Mouse (Mus musculus) heart, postnatal 25 days (tissue): Measurements from ENCODE around the gene Pdhb. TPM values are rescaled to one million over a fixed set of nuclear protein-coding genes. Genes with fewer than 3 reads are reported as not detected.
A peak's percentile ranks its signal among the peaks of the same experiment; 100 is the strongest.

Experiments used
- DNase-seq: peaks from one replicate; pipeline ENCODE4 v3.0.0; 2022; ENCODE audit warnings: low spot score
- intact Hi-C: fragments of 180-260 bp; cut with DNase I; formaldehyde crosslinking; loops from one replicate; pipeline ENCODE4 v1.15.1; 2025
- total RNA-seq, 2 experiments: library from RNA; stranded (reverse); gene quantifications; 2 replicates each; pipeline ENCODE4 v1.2.3; 2021

Pdhb gene
- total RNA-seq: 100 to 1,000 TPM; 896 to 959 TPM

- intact Hi-C loops: no loop called here
- peak; percentile 99 for DNase-seq
These were observed at the start of gene Pdhb for GRCm38 (mm10) chr14:8172507-8173410. Gene Pdhb, minus strand, starts transcription at chr14:8173025.

DNA sequence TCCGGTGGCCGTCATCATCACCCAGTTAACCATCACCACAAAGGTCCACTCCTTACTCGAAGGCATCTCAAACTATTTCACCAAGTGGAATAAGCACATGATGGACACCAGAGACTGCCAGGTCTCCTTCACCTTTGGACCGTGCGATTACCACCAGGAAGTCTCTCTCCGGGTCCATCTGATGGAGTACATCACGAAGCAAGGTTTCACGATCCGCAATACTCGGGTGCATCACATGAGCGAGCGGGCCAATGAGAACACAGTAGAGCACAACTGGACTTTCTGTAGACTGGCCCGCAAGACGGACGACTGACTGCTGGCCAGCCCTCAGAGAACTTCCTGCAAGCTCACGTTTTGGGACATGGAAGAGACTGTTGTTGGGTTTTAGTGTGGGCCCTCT lies 49.7 kb upstream of the Pdhb start:
- DNase-seq: no peak
- intact Hi-C loops: no loop called here

DNA sequence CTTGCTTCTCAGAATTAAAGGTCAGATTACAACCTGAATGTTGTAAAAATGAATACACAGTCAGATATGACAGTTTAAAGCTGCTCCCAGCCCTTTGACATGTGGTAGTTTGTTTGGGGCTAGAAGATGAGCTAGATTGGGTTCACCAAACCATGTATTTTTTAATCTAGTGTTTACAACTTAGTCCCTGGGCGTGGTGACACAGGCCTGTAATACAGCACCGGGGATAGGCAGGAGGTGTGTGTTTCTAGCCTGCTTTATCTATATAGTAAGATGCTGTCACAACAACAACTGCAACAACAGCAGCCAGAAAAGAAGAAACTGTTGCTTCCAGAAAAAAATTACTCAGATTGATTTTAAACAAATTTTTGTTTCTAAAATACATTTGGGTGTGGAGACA lies 48.1 kb upstream of the Pdhb start:
- DNase-seq: no peak
- intact Hi-C loops: no loop called here

DNA sequence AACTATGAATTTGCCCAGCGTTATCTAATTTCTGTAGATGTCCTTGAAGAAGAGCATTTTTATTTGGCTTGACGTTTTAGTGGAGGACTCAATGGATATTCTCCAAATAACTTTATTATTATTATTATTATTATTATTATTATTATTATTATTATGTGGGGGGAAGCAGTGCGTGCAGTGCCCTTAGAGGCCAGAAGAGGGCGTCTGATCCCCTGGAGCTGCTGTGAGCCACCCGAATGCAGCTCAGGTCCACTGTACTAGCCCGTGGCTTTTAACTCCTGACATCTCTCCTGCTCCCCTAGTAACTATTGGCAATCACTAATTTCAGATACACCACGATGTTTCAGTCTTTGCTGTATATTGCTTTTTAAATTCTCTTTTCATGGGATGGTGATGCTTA lies 47.5 kb upstream of the Pdhb start:
- DNase-seq: no peak
- intact Hi-C loops: no loop called here

DNA sequence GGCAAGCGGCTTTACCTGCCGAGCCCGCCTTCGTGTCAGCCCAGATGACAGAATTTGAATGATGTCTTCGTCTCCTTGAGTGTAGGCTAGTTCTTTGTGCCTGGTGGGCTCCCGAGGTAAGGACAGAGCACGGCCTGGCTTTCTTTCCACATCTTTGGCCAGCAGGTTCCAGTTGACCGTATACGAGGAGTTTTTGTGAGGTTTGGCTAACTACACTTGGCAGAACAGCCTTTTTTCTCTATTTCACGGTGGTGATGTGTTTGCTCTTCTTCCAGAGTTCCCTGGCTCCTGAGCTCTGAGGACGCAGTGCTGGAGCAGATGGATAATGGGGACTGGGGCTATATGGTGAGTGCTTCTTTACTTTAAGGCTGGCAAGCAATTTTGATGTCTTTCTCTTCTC lies 47.1 kb upstream of the Pdhb start:
- DNase-seq: no peak

DNA sequence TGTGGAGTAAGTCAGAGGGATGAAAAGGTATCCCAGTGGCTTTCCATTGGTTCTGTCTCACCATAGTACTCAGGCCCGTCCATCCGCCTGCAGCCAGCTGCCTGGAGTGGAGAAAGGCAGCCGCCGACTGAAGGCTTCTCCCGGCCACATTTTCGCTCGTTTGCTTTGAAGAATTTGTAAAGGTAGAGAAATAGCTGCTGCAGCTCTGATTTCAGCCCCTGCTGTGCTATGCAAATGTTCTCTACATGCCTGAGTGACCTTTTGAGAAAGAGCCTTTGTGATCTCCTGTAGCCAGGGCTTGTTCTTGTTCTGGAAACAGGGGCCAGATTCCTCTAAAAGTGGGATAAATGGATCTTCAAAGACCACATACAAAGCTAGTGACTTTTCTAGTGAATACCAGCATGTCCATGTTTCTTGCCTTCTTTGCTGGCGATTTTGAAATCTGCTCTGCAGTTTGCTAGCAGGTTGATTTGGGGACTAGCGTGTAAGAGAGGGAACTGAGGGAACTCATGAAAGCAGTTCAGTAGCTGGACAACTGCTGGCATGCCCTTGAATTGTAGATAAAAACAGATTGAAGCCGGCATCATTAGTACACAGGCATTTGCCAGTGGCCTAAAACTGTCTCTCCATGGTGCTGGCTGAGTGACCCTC lies 46.0 kb upstream of the Pdhb start:
- DNase-seq: no peak
- intact Hi-C loops: loop anchor here (5.0 kb wide), 1 partner anchor 122 kb away; the partner anchor contains the start of gene Pxk

More for the DNA sequence above, 47.1 kb upstream of the Pdhb start:
- intact Hi-C loops: loop anchor here (5.0 kb wide), 1 partner anchor 123 kb away; the partner anchor contains the start of gene Pxk

DNA sequence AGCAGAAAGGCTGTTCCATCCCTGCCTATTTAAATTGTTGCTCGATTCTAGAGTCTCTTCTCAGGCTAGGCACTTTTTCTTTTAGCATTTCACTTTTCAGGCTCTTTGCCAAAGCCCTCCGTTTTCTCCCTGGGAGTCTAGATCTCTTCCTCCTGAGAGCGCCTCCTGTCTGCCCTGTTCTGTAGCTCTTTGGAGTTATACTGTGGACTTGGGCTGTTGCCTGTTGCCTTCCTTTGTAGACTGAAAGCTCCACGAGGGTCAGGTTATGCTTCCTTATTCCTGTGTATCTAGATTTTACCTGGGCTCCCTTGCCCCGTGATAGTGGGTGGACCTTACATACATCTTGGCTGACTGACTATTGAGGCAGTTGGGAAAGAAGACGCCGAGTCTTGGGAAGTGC lies 45.4 kb upstream of the Pdhb start:
- no peak for DNase-seq
- intact Hi-C loops: loop anchor here (5.0 kb wide), 1 partner anchor 121 kb away; the partner anchor contains the start of gene Pxk

- intact Hi-C loops: loop anchor here (5.0 kb wide), 1 partner anchor 119 kb away; the partner anchor contains the start of gene Pxk
These were observed 43.3 kb upstream of the Pdhb start for GRCm38 (mm10) chr14:8216100-8216499.

DNA sequence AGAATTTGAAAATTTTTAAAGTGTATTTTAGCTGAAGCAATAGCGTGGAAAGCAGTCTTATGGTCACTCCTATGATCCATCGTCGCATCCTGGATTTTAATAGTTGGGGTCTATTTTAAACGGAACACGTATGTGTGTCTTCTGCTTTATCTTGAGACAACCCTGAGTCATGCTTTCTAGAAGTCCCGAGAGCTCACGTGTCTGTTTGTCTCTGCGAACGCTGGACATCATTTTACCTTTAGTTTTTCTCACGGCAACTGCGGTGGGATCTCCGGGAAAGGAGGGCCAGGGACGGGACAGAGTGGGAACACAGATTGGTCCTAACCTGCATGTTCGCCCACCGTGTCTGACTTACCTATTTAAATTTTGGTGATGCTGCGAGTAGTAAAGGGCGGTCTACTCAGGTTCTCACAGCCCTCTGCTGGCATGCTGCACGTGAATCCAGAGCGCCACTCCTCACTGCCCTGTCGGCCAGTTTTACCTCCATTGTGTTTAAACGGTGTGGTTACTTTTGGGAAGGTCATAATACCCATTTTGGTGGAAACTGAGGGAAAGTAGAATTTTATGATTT lies 42.5 kb upstream of the Pdhb start:
- intact Hi-C loops: loop anchor here (2.0 to 5.0 kb wide), 2 partner anchors 40 to 118 kb away; partner anchors contain the start of gene Pxk
- no peak for DNase-seq

More at GRCm38 (mm10) chr14:8216100-8216499, 43.3 kb upstream of the Pdhb start:
- no peak for DNase-seq

DNA sequence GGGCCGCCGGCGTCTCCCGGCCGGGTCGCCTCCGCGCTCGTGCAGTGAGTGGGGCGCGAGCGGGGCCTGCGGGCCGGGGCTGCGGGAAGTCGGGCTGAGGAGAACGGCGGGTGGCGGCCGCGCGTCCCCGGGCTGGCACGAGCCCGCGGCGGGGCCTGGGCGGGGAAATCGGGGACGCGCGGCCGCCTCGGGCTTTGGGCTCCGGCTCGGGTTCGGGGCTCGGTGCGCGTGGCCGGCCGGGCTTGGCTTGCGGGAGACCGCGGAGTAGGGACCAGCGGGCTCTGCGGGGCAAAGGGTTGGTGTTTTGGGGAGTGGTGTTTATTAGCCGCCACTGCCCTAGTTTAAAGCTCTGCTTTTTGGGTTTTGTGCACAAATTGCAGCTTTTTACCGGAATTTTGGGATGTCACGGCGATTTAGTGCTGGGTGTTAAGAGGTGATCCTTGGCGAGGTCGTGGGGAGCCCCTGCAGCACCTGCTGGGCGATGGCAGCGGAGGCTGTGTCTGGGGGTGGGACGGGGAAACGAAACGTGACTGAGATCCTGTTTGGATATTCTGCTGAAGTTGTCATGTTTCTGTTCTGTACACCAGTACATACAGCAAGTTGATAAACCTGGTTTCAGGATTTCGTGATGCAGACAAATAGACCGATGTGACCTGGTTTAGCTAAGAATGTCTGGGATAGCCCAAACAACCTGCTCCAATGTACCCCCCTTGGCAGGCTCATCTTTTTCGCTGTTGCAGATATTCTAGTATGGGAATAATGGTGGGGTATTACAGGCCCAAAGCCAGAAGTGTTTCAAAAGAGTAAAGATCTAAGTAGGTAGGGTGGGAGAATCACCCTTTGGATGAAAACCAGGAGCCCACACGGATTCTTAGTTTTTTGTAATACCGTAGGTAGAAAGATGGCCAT lies 41.7 kb upstream of the Pdhb start:
- intact Hi-C loops: loop anchor here (2.0 to 5.0 kb wide), 3 partner anchors 40 to 132 kb away; partner anchors contain the start of genes Pxk and Rpp14
- peak; percentile 62 for DNase-seq

DNA sequence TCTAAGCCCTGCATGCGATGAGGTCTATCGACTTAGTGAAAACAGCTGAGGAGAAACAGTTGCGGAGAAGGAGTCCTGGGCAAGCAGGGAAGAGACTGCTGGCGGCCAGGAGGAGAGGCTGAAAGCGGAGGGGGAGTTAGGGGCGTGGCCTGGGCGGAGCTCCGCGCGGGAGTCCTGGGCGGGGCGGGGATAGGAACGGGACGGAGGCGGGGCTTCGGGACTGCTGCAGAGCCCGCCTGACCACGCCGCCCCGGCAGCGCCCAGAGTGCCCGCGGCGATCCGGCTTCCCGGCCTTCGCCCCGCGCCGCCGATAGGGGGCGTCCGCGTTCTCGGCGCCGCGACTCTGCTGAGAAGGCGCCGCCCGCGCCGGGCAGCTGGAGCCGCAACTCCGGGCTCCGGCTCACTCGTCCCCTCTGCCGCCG lies 41.0 kb upstream of the Pdhb start, which contains the start of gene Kctd6:
TSS of gene Kctd6 (plus strand) at position 338 of the 422 bp plus-strand sequence.
- intact Hi-C loops: loop anchor here (2.0 to 5.0 kb wide), 2 partner anchors 39 to 132 kb away; partner anchors contain the start of gene Rpp14
- DNase-seq: peak; percentile 96

DNA sequence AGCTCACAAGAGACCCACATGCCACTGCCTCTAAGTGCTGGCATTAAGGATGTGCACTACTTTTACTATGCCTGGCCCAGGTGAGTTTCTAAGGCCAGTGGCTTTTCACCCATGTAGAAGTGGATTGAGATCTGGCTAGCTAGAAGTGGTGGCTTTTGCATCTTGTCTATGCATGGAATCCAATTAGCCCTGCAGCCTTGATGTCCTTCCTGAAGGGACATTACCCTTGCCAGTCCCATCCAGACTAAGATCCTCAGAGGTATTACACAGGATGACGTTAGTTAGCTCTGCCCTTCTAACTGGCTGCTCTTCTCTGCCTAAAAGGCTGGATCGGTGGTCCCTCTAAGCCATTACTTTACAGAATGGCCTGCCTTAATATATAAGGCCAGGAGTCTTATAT lies 40.2 kb upstream of the Pdhb start:
- intact Hi-C loops: loop anchor here (5.0 kb wide), 1 partner anchor 131 kb away; the partner anchor contains the start of gene Rpp14
- DNase-seq: no peak

DNA sequence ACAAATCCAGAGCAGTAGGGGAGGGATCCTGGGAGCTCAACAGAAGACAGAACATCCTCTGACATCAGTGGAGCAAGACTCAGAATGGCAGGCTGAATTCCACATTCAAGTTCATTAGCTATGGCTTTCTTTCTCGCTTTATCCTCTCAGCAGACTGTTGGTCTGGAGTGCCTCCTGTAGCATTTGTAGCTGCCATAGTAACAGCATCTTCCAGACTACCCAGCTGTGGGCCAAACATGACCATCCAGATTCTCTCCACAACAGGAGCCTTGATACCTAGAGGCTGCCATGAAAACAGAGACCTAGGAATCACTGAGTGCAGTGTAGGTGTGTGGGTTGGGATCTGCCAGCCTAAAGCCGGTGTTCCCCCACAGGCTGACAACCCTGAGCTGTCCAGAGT lies 37.1 kb upstream of the Pdhb start:
- DNase-seq: no peak
- intact Hi-C loops: loop anchor here (5.0 kb wide), 1 partner anchor 128 kb away; the partner anchor contains the start of gene Rpp14

DNA sequence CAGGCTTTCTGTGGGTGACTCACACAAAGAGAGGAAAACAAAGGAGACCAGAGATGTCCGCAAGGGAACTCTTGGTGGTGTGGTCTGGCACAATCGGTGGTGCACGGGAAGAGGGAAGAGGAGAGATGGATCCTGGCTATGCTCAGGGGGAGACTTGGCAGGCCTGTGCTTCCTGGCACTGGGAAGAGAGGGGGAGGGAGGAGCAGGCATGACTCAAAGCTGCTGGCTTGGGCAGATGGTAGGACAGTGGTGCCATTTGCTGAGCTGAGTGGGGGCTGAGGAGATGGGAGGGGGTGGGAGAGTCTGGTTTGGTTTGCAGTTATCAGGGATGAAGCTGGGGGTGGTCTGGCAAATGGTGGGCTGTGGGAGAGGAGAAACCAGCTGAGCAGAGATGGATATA lies 36.1 kb upstream of the Pdhb start:
- no peak for DNase-seq
- intact Hi-C loops: no loop called here

DNA sequence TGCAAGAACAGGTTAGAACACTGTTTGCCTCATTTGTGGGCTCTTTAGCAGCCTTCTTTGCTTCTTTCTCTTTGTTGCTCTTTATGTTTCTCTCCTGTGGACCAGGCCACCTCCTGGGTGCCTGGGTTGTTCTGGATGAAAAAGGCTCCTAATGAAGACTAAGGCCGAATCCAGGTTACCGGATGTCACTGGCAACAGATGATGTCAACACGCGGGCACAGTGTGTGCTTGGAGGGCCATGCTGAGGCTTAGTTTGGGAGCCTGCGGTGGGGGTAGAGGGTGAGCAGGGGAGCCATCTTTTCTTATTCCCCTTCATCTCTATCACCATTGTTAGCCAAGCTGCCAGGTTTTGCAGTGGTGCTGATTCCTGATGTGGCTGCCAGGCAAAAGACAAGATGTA lies 34.7 kb upstream of the Pdhb start:
- intact Hi-C loops: no loop called here
- DNase-seq: no peak

DNA sequence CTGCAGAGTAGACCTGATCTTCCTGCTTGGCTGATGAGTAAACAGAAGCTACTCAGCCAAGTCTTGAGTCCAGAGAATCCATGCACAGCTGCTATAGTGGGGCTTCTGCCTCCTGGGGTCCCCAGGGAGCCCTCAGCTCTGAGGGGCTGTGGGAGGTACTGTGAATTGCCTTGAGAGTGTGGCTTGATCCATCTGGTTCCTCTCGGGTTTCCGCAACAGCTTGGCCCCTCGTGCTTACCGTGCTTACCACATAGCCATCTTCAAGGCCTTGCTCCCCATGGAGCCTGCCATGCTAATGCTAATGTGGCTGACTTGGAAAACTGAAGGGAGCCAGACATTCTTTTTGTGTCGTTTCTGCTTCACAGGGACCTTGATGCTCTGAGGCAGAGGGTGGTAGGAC lies 34.3 kb upstream of the Pdhb start:
- DNase-seq: no peak
- intact Hi-C loops: no loop called here

GRCm38 (mm10) chr14:8206179-8206910 lies 33.5 kb upstream of the Pdhb start:
- intact Hi-C loops: no loop called here
- DNase-seq: no peak

DNA sequence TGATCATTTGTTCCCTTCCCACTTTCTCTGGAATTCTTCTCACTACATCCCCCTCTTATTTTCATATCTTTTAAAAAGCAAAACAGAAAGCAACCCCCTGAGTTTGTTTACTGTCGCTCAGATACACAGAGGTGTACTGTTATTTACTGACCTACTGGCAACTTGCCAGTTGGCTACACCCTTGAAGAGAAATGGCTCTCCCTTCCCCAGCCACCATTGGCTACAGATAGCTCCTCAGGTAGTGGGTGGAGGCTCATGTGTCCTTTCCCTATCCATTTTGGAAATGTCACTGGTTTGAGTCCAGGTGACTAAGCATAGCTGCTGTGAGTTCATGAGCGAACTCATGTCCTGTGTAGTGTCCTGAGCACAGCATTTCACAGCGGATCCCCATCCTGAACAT lies 28.9 kb upstream of the Pdhb start:
- intact Hi-C loops: no loop called here
- no peak for DNase-seq
